Mouse (Mus musculus): ENCODE results near the gene Gprin2.

DNA sequence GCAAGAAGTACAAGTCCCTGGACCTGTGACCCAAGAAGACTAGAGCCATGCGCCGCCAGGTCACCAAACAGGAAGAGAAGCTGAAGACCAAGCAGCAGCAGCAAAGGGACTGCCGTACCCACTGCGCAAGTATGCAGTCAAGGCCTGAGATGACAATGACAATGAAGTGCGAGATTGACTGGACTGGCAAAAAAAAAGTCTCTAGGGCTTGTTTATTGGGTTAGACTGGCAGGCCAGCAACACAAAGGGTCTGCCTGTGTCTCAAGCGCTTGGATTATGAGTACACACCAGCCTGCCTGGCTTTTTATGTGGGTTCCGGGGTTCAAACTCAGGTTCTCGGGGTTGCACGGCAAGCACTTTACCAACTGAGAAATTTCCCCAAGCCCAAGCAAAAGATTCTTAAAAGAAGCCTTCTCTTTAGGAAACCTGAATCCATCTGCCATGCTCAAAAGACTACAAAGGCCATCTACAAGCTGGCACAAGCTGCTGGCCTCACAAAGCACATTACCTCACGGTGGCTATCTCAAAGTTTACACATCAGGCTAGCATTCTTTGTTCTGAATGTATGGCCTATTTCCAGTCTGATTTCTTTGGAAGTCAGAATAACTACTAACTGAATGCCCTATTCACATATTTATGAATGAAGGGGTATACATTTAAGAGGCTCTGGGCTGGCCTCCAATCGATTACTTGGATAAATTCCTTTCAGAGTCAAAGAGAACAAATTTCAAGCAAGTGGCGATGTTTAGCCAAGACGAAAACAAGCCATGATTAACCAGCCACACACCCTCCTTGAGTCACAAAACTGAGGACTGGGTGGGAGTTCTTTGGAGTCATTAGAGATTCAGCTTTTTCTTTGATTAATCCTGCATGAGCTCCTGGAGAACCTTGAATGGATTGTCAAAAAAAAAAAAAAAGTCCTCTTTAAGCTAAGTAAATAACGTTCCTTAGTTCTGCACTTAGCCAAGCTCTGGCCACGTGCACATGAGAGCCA is 61.5 kb downstream of the Gprin2 start:
- no peak for TF ChIP-seq CTCF (IDR thresholded peaks at IDR 0.05; ENCODE audit: low read depth)
- no peak for TF ChIP-seq EP300 (optimal IDR thresholded peaks at IDR 0.05)
